Mouse (Mus musculus): ENCODE results near the gene Prima1.

DNA sequence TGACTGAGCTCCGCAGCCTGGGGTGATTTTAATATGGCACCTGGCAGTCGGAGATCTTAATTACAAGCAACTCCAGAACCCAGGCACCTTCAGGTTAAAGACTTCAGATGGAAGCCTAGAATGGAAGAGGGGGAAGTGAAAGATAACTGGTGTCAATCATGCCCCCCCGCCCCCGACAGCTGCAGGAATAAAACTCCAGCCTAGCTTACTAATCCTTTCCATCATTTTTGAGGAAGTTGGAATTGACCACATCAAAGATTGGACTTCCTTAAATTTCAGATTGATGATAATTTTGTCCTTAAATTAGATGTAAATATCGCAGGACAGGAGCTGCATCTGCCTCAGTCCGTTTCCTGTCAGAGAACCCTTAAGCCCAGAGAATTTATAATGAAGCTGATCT lies 8.4 kb upstream of the Prima1 start:
- TF ChIP-seq EP300 (IDR thresholded peaks at IDR 0.05): no peak
- TF ChIP-seq CTCF (IDR thresholded peaks at IDR 0.05): no peak

Data from lung, postnatal 0 days (tissue).